Mouse (Mus musculus) T-helper 1 cell (primary cell): ENCODE results near the gene Mpi.

Experiments
- in situ Hi-C: fragments of 300-600 bp; cut with MboI, MseI; formaldehyde crosslinking; loops from one replicate; pipeline ENCODE4 v1.15.1; 2025; ENCODE audit warnings: high pct_unique_total_duplicates

Mpi gene

GRCm38 (mm10) chr9:57523754-57524153 is 28.8 kb downstream of the Mpi start:
- in situ Hi-C loops: loop anchor here (5.0 kb wide), 1 partner anchor 41 kb away; no protein-coding TSS in a partner anchor

- in situ Hi-C loops: loop anchor here (5.0 kb wide), 1 partner anchor 41 kb away; no protein-coding TSS in a partner anchor
Measured at GRCm38 (mm10) chr9:57522861-57523246, 29.7 kb downstream of the Mpi start.

GRCm38 (mm10) chr9:57522114-57522860 is 30.3 kb downstream of the Mpi start:
- in situ Hi-C loops: loop anchor here (5.0 kb wide), 1 partner anchor 40 kb away; no protein-coding TSS in a partner anchor

- in situ Hi-C loops: loop anchor here (5.0 kb wide), 1 partner anchor 39 kb away; no protein-coding TSS in a partner anchor
Measured at GRCm38 (mm10) chr9:57521056-57521911, 31.3 kb downstream of the Mpi start, which contains the start of gene Cox5a. Cox5a (plus strand) TSS chr9:57521274.

- in situ Hi-C loops: loop anchor here (5.0 kb wide), 1 partner anchor 38 kb away; no protein-coding TSS in a partner anchor
Measured at GRCm38 (mm10) chr9:57520375-57521055, 32.0 kb downstream of the Mpi start.

GRCm38 (mm10) chr9:57517113-57517512 is 35.5 kb downstream of the Mpi start:
- in situ Hi-C loops: no loop called here

GRCm38 (mm10) chr9:57510577-57510976 is 42.0 kb downstream of the Mpi start:
- in situ Hi-C loops: no loop called here

- in situ Hi-C loops: no loop called here
Measured at GRCm38 (mm10) chr9:57505700-57506099, 46.9 kb downstream of the Mpi start.

GRCm38 (mm10) chr9:57504891-57505290 is 47.7 kb downstream of the Mpi start:
- in situ Hi-C loops: loop anchor here (5.0 kb wide), 1 partner anchor 103 kb away; no protein-coding TSS in a partner anchor

- in situ Hi-C loops: loop anchor here (5.0 kb wide), 1 partner anchor 102 kb away; no protein-coding TSS in a partner anchor
Measured at GRCm38 (mm10) chr9:57504381-57504700, 48.2 kb downstream of the Mpi start.

GRCm38 (mm10) chr9:57503622-57504380 is 48.8 kb downstream of the Mpi start, which contains the start of gene Rpp25:
Rpp25 (plus strand) TSS chr9:57504026.
- in situ Hi-C loops: loop anchor here (5.0 kb wide), 1 partner anchor 102 kb away; no protein-coding TSS in a partner anchor

GRCm38 (mm10) chr9:57502911-57503621 is 49.5 kb downstream of the Mpi start:
- in situ Hi-C loops: loop anchor here (5.0 kb wide), 1 partner anchor 101 kb away; no protein-coding TSS in a partner anchor

- in situ Hi-C loops: loop anchor here (5.0 kb wide), 1 partner anchor 100 kb away; no protein-coding TSS in a partner anchor
Measured at GRCm38 (mm10) chr9:57501861-57502260, 50.7 kb downstream of the Mpi start.

- in situ Hi-C loops: loop anchor here (5.0 kb wide), 1 partner anchor 99 kb away; no protein-coding TSS in a partner anchor
Measured at GRCm38 (mm10) chr9:57501452-57501851, 51.1 kb downstream of the Mpi start.

- in situ Hi-C loops: no loop called here
Measured at GRCm38 (mm10) chr9:57498536-57498935, 54.0 kb downstream of the Mpi start.

- in situ Hi-C loops: no loop called here
Measured at GRCm38 (mm10) chr9:57497236-57497635, 55.3 kb downstream of the Mpi start.

- in situ Hi-C loops: no loop called here
Measured at GRCm38 (mm10) chr9:57494970-57495369, 57.6 kb downstream of the Mpi start.
